Mouse (Mus musculus): ENCODE measurements around the gene Cog1. TPM values are rescaled to one million over a fixed set of nuclear protein-coding genes. Genes with fewer than 3 reads are reported as not detected.
"Not testable (repeated sequence)": the region's sequence is repeated elsewhere in the genome, so short reads cannot be mapped to it uniquely, and the experiment has no call there.

The Cog1 gene
- polyA plus RNA-seq, 1 experiment: 4.5 TPM

DNA sequence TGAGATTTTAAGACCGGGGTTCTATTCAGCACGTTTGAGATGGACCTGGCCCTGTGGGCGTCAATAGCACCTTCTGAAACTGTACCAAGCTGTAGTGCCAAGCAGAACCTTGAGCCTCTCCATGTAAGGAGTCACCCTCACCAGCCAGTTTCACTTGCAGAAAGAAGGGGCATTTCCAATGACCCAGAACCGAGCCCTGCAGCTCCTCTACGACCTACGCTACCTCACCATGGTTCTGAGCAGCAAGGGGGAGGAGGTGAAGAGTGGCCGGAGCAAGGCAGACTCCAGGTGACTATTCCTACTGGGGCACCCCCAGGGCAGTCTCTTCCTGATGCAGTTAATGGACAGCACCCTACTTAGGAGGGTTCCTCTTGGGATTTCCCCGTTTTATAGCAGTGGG is 9.3 kb downstream of the Cog1 start:
- no peaks in the 10 kb centered on the region for H3K9me3 ChIP-seq (ENCODE audit: control insufficient read depth, low read length)
- H3K27me3 ChIP-seq (ENCODE audit: control insufficient read depth): no peaks in the 10 kb centered on the region
- H3K4me1 ChIP-seq (ENCODE audit: control insufficient read depth): 0 out of 2 replicates have a peak, but pooled peaks cover 2% of the 10 kb centered on the region
- peaks cover 100% of the 10 kb centered on the region for H3K36me3 ChIP-seq (ENCODE audit: control insufficient read depth)
- TF ChIP-seq TAL1 (IDR thresholded peaks at IDR 0.05; ENCODE audit: low read length) (no peak), GATA1 (IDR thresholded peaks at IDR 0.05; ENCODE audit: low read length) (no peak)
- no peak overlapping the region for H3K4me3 ChIP-seq (replicated peaks)

DNA sequence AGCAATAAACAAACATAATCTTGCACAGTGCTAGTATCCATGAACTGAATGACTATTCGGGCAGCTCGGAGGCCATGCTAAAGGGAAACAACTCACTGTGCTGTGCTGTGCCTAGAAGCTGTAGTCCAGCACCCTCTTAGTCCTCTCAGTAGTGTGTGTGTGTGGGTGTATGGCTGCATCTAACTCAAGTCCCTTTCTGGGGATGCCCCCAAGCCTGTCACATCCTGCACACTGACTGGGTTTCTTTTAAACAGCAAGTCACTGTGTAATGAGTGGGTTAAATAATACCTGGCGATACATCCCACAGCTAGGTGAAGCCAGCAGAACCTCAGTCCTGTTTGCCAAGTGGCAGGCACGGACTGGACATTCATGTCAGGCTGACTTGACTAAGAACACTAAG is 9.8 kb downstream of the Cog1 start:
- TF ChIP-seq TAL1 (IDR thresholded peaks at IDR 0.05; ENCODE audit: low read length) (no peak), GATA1 (IDR thresholded peaks at IDR 0.05; ENCODE audit: low read length) (no peak)
- H3K9me3 ChIP-seq (ENCODE audit: control insufficient read depth, low read length): no peaks in the 10 kb centered on the region

GRCm38 (mm10) chr11:113660213-113660612 is 11.2 kb downstream of the Cog1 start:
- H3K4me3 ChIP-seq (replicated peaks); H3K9me3 ChIP-seq (ENCODE audit: control insufficient read depth, low read length); H3K4me1 ChIP-seq (ENCODE audit: control insufficient read depth); H3K27me3 ChIP-seq (ENCODE audit: control insufficient read depth): not testable (repeated sequence)
- H3K36me3 ChIP-seq (ENCODE audit: control insufficient read depth): peaks cover 100% of the 10 kb centered on the region

More for the DNA sequence above, 9.8 kb downstream of the Cog1 start:
- H3K27me3 ChIP-seq (ENCODE audit: control insufficient read depth): no peaks in the 10 kb centered on the region
- peaks cover 100% of the 10 kb centered on the region for H3K36me3 ChIP-seq (ENCODE audit: control insufficient read depth)
- H3K4me1 ChIP-seq (ENCODE audit: control insufficient read depth): 0 out of 2 replicates have a peak, but pooled peaks cover 2% of the 10 kb centered on the region
- H3K4me3 ChIP-seq (replicated peaks): no peak overlapping the region

GRCm38 (mm10) chr11:113660940-113661339 is 12.0 kb downstream of the Cog1 start:
- H3K27me3 ChIP-seq (ENCODE audit: control insufficient read depth): no peaks in the 10 kb centered on the region
- peaks cover 98% of the 10 kb centered on the region for H3K36me3 ChIP-seq (ENCODE audit: control insufficient read depth)
- H3K4me3 ChIP-seq (replicated peaks): no peak overlapping the region
- no peaks in the 10 kb centered on the region for H3K9me3 ChIP-seq (ENCODE audit: control insufficient read depth, low read length)
- H3K4me1 ChIP-seq (ENCODE audit: control insufficient read depth): peaks cover 9% of the 10 kb centered on the region
- TF ChIP-seq TAL1 (IDR thresholded peaks at IDR 0.05; ENCODE audit: low read length): no peak
- TF ChIP-seq GATA1 (IDR thresholded peaks at IDR 0.05; ENCODE audit: low read length): no peak

GRCm38 (mm10) chr11:113661835-113662351 is 12.9 kb downstream of the Cog1 start:
- TF ChIP-seq GATA1 (IDR thresholded peaks at IDR 0.05; ENCODE audit: low read length): no peak
- TF ChIP-seq TAL1 (IDR thresholded peaks at IDR 0.05; ENCODE audit: low read length): no peak
- Histone ChIP-seq H3K36me3 (ENCODE audit: control insufficient read depth) (peaks cover 97% of the 10 kb centered on the region), H3K9me3 (ENCODE audit: control insufficient read depth, low read length) (no peaks in the 10 kb centered on the region), H3K27me3 (ENCODE audit: control insufficient read depth) (no peaks in the 10 kb centered on the region), H3K4me3 (replicated peaks) (no peak overlapping the region), H3K4me1 (ENCODE audit: control insufficient read depth) (peaks cover 16% of the 10 kb centered on the region)

GRCm38 (mm10) chr11:113664279-113664678 is 15.3 kb downstream of the Cog1 start:
- no peak overlapping the region for H3K4me3 ChIP-seq (replicated peaks)
- H3K36me3 ChIP-seq (ENCODE audit: control insufficient read depth): peaks cover 97% of the 10 kb centered on the region
- no peak for TF ChIP-seq TAL1 (IDR thresholded peaks at IDR 0.05; ENCODE audit: low read length)
- TF ChIP-seq GATA1 (IDR thresholded peaks at IDR 0.05; ENCODE audit: low read length): no peak
- no peaks in the 10 kb centered on the region for H3K9me3 ChIP-seq (ENCODE audit: control insufficient read depth, low read length)
- peaks cover 40% of the 10 kb centered on the region for H3K4me1 ChIP-seq (ENCODE audit: control insufficient read depth)
- no peaks in the 10 kb centered on the region for H3K27me3 ChIP-seq (ENCODE audit: control insufficient read depth)

GRCm38 (mm10) chr11:113666205-113666604 is 17.2 kb downstream of the Cog1 start:
- no peaks in the 10 kb centered on the region for H3K9me3 ChIP-seq (ENCODE audit: control insufficient read depth, low read length)
- no peaks in the 10 kb centered on the region for H3K27me3 ChIP-seq (ENCODE audit: control insufficient read depth)
- peaks cover 96% of the 10 kb centered on the region for H3K36me3 ChIP-seq (ENCODE audit: control insufficient read depth)
- peak overlapping the region; percentile 43 for H3K4me3 ChIP-seq (replicated peaks)
- TF ChIP-seq TAL1 (IDR thresholded peaks at IDR 0.05; ENCODE audit: low read length) (no peak), GATA1 (IDR thresholded peaks at IDR 0.05; ENCODE audit: low read length) (peak; percentile 54)
- peaks cover 55% of the 10 kb centered on the region for H3K4me1 ChIP-seq (ENCODE audit: control insufficient read depth)

DNA sequence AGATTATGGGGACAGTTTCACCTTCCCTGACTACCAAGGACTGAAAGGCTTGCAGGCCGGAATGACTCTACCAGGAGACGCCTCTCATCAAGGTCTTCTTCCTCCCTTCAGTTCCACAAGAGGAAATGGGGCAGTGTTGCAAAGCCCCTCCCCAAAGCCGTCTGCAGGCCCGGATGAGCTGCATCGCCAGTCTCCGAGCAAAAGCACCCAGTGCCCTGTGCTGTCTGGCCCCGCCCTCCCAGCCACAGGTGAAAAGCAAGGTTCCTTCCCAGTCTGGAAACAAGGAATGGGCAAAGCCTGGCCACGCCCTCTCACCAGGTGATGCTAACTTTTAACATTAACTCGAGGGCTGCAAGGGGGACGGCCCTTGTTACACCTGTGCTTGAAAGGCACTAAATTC is 17.7 kb downstream of the Cog1 start:
- Histone ChIP-seq H3K4me3 (replicated peaks) (peak overlapping the region; percentile 43), H3K36me3 (ENCODE audit: control insufficient read depth) (peaks cover 96% of the 10 kb centered on the region), H3K4me1 (ENCODE audit: control insufficient read depth) (peaks cover 59% of the 10 kb centered on the region), H3K27me3 (ENCODE audit: control insufficient read depth) (no peaks in the 10 kb centered on the region), H3K9me3 (ENCODE audit: control insufficient read depth, low read length) (no peaks in the 10 kb centered on the region)
- TF ChIP-seq GATA1 (IDR thresholded peaks at IDR 0.05; ENCODE audit: low read length) (no peak), TAL1 (IDR thresholded peaks at IDR 0.05; ENCODE audit: low read length) (no peak)

DNA sequence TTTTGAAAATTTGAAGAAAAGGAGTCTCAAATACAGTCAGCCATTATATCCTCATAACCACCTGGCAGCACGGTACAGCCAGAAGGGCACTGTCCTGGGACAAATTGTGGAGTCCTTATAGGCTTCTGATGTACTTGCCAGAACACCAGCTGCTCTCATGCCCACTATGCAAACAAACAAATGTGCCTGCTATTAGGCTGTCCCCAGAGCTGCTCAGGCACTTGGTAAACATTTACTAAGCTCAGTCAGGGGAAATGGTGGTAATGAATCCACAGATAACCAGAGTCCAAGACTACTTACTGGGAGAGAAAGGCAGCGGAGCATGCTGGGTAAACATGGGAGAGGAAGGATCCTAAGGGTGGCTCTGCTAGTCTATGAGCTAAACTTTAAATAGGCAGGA is 18.2 kb downstream of the Cog1 start:
- Histone ChIP-seq H3K4me3 (replicated peaks) (peak overlapping the region; percentile 43), H3K9me3 (ENCODE audit: control insufficient read depth, low read length) (no peaks in the 10 kb centered on the region), H3K36me3 (ENCODE audit: control insufficient read depth) (peaks cover 96% of the 10 kb centered on the region), H3K4me1 (ENCODE audit: control insufficient read depth) (peaks cover 62% of the 10 kb centered on the region), H3K27me3 (ENCODE audit: control insufficient read depth) (no peaks in the 10 kb centered on the region)
- TF ChIP-seq TAL1 (IDR thresholded peaks at IDR 0.05; ENCODE audit: low read length) (no peak), GATA1 (IDR thresholded peaks at IDR 0.05; ENCODE audit: low read length) (no peak)

GRCm38 (mm10) chr11:113667704-113668103 is 18.7 kb downstream of the Cog1 start:
- H3K27me3 ChIP-seq (ENCODE audit: control insufficient read depth): no peaks in the 10 kb centered on the region
- peaks cover 96% of the 10 kb centered on the region for H3K36me3 ChIP-seq (ENCODE audit: control insufficient read depth)
- TF ChIP-seq TAL1 (IDR thresholded peaks at IDR 0.05; ENCODE audit: low read length) (no peak), GATA1 (IDR thresholded peaks at IDR 0.05; ENCODE audit: low read length) (no peak)
- peaks cover 66% of the 10 kb centered on the region for H3K4me1 ChIP-seq (ENCODE audit: control insufficient read depth)
- H3K4me3 ChIP-seq (replicated peaks): no peak overlapping the region
- no peaks in the 10 kb centered on the region for H3K9me3 ChIP-seq (ENCODE audit: control insufficient read depth, low read length)
